Mouse (Mus musculus) forebrain, embryonic 12.5 days (tissue): ENCODE data around the gene Scrn3. TPM values are rescaled to one million over a fixed set of nuclear protein-coding genes. Genes with fewer than 3 reads are reported as not detected.
A peak's percentile ranks its signal among the peaks of the same experiment; 100 is the strongest.

Experiments
- ATAC-seq: fragments of 200-750 bp; cut with Nextera tagmentation; 2 replicates; pipeline ENCODE4 v1.8.0; 2017; ENCODE audit warnings: moderate TSS enrichment; ENCODE audit not compliant: low FRiP score
- H3K27ac ChIP-seq: fragments of 300-500 bp; sonication (generic); 2 replicates; pipeline ENCODE4 v1.5.1; 2016; ENCODE audit warnings: mild to moderate bottlenecking
- H3K27me3 ChIP-seq: fragments of 300-500 bp; sonication (generic); 2 replicates; pipeline ENCODE4 v1.6.1; 2016; ENCODE audit warnings: mild to moderate bottlenecking
- H3K36me3 ChIP-seq: fragments of 300-500 bp; sonication (generic); replicated peaks from 2 replicates; pipeline ENCODE4 v1.6.1; 2016; ENCODE audit warnings: mild to moderate bottlenecking
- H3K4me1 ChIP-seq: fragments of 300-500 bp; sonication (generic); 2 replicates; pipeline ENCODE4 v1.6.1; 2016
- H3K4me2 ChIP-seq: fragments of 300-500 bp; sonication (generic); 2 replicates; pipeline ENCODE4 v1.6.1; 2016; ENCODE audit warnings: mild to moderate bottlenecking, moderate library complexity
- H3K4me3 ChIP-seq: fragments of 300-500 bp; sonication (generic); replicated peaks from 2 replicates; pipeline ENCODE4 v1.5.1; 2016; ENCODE audit warnings: mild to moderate bottlenecking
- H3K9ac ChIP-seq: fragments of 300-500 bp; sonication (generic); 2 replicates; pipeline ENCODE4 v1.6.1; 2016; ENCODE audit warnings: mild to moderate bottlenecking
- H3K9me3 ChIP-seq: fragments of 300-500 bp; sonication (generic); 2 replicates; pipeline ENCODE4 v1.6.1; 2016
- WGBS: fragments of 180-500 bp; shearing (Covaris S2); methylation state at CpG from one replicate; pipeline ENCODE4 v1.1.7; 2016; 5-methylcytosine and 5-hydroxymethylcytosine counted together
- polyA plus RNA-seq: library from polyadenylated mRNA; unstranded; fragments of >200 nt; fragmentation: Nextera tagmentation; extraction: Ambion mirVana; gene quantifications from 2 replicates; pipeline ENCODE4 v1.2.1, GENCODE M21; 2016

Gene Scrn3
- polyA plus RNA-seq, 1 experiment from 2014 or later, result 12.7 TPM

- peak overlapping the region; percentile 51 for H3K4me2 ChIP-seq
- peaks cover 61% of the 10 kb centered on the region for H3K4me1 ChIP-seq
- peak overlapping the region; percentile 81 for H3K27ac ChIP-seq
- WGBS, result 1% methylated on average over 18 of the region's 18 CpGs
- peak overlapping the region; percentile 36 for H3K4me3 ChIP-seq
- H3K9me3 ChIP-seq, result no peaks in the 10 kb centered on the region
- peaks cover 76% of the 10 kb centered on the region for H3K27me3 ChIP-seq
- no peaks in the 10 kb centered on the region for H3K36me3 ChIP-seq
- H3K9ac ChIP-seq, result peak overlapping the region; percentile 58
- no peak for ATAC-seq
Observed at GRCm38 (mm10) chr2:73277709-73278075, 34.7 kb upstream of the Scrn3 start.

DNA sequence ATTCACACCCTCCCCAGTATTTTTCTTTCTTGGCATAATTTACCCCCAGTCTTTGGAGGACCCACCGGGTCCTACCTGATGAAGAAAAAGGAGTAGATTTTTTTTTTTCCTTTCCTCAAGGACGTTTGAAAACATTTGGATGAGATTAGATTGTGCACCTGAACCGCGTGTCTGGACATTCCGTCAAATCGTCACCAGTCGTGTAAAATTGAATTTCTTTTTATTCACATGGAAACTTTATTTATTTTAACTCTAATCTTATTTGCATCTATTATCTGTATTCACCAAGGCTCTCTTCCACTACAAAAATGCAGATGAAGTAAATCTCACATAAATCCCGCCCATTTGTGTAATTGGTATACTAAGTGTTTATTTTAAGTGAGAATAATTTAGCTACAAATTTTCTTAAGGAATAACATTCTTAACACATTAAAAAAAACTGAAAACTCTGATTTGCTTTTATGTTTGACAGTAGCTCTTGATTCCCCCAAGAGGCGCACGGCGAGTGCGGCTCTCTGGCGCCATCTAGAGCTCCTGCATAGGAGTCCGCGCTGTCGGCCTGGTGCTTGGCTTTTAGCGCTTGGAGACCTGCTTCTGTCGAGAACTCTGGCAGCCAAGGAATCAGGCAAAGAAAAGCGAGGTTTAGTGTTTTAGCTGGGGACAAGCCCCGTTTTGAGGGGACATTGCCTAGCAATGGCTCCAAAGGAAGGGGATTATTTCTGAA lies 34.1 kb upstream of the Scrn3 start:
- H3K9me3 ChIP-seq, result no peaks in the 10 kb centered on the region
- peak overlapping the region; percentile 81 for H3K27ac ChIP-seq
- H3K4me1 ChIP-seq, result peaks cover 55% of the 10 kb centered on the region
- 0 out of 2 replicates have a peak, but pooled peaks have one; percentile 48 for ATAC-seq
- H3K27me3 ChIP-seq, result peaks cover 70% of the 10 kb centered on the region
- H3K36me3 ChIP-seq, result no peaks in the 10 kb centered on the region
- H3K9ac ChIP-seq, result peak overlapping the region; percentile 58; the same call in 1 of the 2 replicates
- WGBS, result 1% methylated on average over 20 of the region's 20 CpGs
- H3K4me3 ChIP-seq, result peak overlapping the region; percentile 36
- peak overlapping the region; percentile 51 for H3K4me2 ChIP-seq

DNA sequence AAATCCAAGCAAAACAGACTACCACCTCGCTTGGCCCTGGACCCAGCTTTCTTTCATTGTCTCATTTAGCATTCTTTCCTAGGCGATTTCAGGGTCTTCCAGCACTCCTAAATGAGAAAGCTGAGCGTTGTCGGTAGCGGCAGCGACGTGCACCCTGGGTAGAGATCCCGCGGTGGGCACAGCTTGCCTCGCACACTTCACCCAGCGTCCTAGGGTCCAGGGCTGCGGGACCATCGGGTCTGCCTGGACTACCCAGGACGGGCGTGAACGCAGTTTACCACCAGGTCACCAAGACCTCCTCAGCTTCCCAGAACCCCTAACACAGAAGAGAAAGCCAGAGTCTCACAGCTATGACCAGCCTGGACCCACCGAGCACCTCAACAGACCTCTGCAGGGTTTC lies 33.5 kb upstream of the Scrn3 start:
- Histone ChIP-seq H3K4me3 (peak overlapping the region; percentile 26), H3K27me3 (peaks cover 64% of the 10 kb centered on the region), H3K27ac (peak overlapping the region; percentile 77), H3K4me2 (peak overlapping the region; percentile 47), H3K9me3 (no peaks in the 10 kb centered on the region), H3K9ac (peak overlapping the region; percentile 33), H3K4me1 (peaks cover 50% of the 10 kb centered on the region), H3K36me3 (no peaks in the 10 kb centered on the region)
- under 1% methylated on average over 17 of the region's 17 CpGs for WGBS
- 0 out of 2 replicates have a peak, but pooled peaks have one; percentile 28 for ATAC-seq

- H3K4me2 ChIP-seq, result peak overlapping the region; percentile 47
- H3K27me3 ChIP-seq, result peaks cover 58% of the 10 kb centered on the region
- peak overlapping the region; percentile 26 for H3K4me3 ChIP-seq
- peaks cover 44% of the 10 kb centered on the region for H3K4me1 ChIP-seq
- ATAC-seq, result peak; percentile 27; the same call in 1 of the 2 replicates
- H3K27ac ChIP-seq, result peak overlapping the region; percentile 77
- under 1% methylated on average over 31 of the region's 31 CpGs for WGBS
- peak overlapping the region; percentile 33 for H3K9ac ChIP-seq
- H3K36me3 ChIP-seq, result no peaks in the 10 kb centered on the region
- no peaks in the 10 kb centered on the region for H3K9me3 ChIP-seq
Observed at GRCm38 (mm10) chr2:73279271-73280038, 32.9 kb upstream of the Scrn3 start.

DNA sequence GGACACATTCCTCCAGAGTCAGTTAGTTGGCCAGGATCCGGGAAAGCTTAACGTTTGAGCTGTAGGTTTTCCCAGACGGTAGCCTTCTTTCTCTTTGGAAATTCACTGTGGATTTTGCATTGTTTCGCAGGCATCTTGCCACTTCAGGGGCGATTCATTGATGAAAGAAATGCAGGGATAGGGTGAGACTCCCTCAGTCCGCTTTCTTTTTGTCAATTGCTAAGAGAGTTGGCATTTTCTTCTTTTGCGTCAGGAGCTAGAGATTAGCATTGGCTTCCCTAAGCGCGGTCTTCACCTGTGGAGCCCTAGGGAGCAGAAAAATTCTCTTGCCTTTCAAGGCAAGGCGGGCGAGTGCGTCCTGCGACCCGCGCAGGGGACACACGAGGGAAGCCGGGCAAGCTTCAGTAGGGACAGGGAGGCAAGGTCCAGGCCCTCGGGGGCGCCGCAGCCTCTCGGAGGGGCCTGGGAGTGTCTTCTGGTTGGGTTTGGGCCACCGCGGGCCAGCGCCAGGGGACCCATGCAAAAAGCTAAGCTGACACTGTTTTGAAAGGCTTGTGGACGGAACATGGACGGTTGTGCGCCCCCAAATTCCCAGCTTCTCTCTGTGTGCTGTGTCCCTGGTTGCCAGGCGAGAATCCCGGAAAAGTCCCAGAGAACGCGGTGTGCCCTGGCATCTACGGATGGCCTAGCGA lies 31.9 kb upstream of the Scrn3 start:
- peak overlapping the region; percentile 40 for H3K4me2 ChIP-seq
- H3K4me1 ChIP-seq, result peaks cover 40% of the 10 kb centered on the region
- no peak for ATAC-seq
- H3K4me3 ChIP-seq, result peak overlapping the region; percentile 18; the same call in 1 of the 2 replicates
- H3K9ac ChIP-seq, result no peak overlapping the region
- peaks cover 55% of the 10 kb centered on the region for H3K27me3 ChIP-seq
- 0 out of 2 replicates have a peak overlapping the region, but pooled peaks have one; percentile 48 for H3K27ac ChIP-seq
- 1% methylated on average over 33 of the region's 33 CpGs for WGBS
- H3K36me3 ChIP-seq, result no peaks in the 10 kb centered on the region
- H3K9me3 ChIP-seq, result no peaks in the 10 kb centered on the region

- H3K27ac ChIP-seq, result no peak overlapping the region
- 6% methylated on average over 22 of the region's 22 CpGs for WGBS
- no peaks in the 10 kb centered on the region for H3K36me3 ChIP-seq
- ATAC-seq, result no peak
- H3K4me3 ChIP-seq, result no peak overlapping the region
- H3K9ac ChIP-seq, result no peak overlapping the region
- H3K9me3 ChIP-seq, result no peaks in the 10 kb centered on the region
- H3K27me3 ChIP-seq, result peaks cover 52% of the 10 kb centered on the region
- peaks cover 40% of the 10 kb centered on the region for H3K4me1 ChIP-seq
- peak overlapping the region; percentile 40 for H3K4me2 ChIP-seq
Observed at GRCm38 (mm10) chr2:73281048-73281661, 31.2 kb upstream of the Scrn3 start.

DNA sequence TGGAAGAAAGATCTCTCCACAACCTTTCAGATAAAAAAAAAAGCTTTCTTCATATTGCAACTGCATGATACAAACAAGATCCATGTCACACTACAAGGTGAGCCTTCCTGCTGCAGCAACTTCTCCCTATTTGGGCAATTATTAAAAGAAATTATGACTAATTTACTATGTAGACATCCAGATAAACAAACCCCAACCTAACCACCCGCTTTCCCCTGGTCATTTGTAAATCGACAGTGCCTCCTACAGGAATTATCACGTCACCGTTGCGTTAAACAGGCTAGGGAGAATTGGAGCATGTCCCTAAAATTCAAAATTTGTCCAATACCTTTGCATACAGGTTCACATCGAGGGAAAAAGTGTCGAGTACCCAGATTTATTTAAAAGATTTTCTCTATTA lies 30.7 kb upstream of the Scrn3 start:
- H3K27ac ChIP-seq, result no peak overlapping the region
- H3K36me3 ChIP-seq, result no peaks in the 10 kb centered on the region
- H3K4me1 ChIP-seq, result peaks cover 37% of the 10 kb centered on the region
- H3K9me3 ChIP-seq, result no peaks in the 10 kb centered on the region
- WGBS, result 4% methylated on average over 7 of the region's 7 CpGs
- H3K27me3 ChIP-seq, result peaks cover 49% of the 10 kb centered on the region
- no peak overlapping the region for H3K4me2 ChIP-seq
- no peak overlapping the region for H3K4me3 ChIP-seq
- H3K9ac ChIP-seq, result no peak overlapping the region
- no peak for ATAC-seq

GRCm38 (mm10) chr2:73285630-73286029 lies 26.8 kb upstream of the Scrn3 start:
- Histone ChIP-seq H3K27ac (no peak overlapping the region), H3K9ac (no peak overlapping the region), H3K27me3 (peaks cover 16% of the 10 kb centered on the region), H3K4me2 (no peak overlapping the region), H3K9me3 (no peaks in the 10 kb centered on the region), H3K4me3 (no peak overlapping the region), H3K4me1 (peaks cover 8% of the 10 kb centered on the region; the same call in 1 of the 2 replicates), H3K36me3 (peaks cover 7% of the 10 kb centered on the region)
- 4% methylated on average over 2 of the region's 2 CpGs for WGBS
- ATAC-seq, result no peak

- no peak overlapping the region for H3K4me3 ChIP-seq
- no peak overlapping the region for H3K27ac ChIP-seq
- H3K4me1 ChIP-seq, result no peaks in the 10 kb centered on the region
- peaks cover 7% of the 10 kb centered on the region for H3K36me3 ChIP-seq
- H3K9me3 ChIP-seq, result no peaks in the 10 kb centered on the region
- no peak overlapping the region for H3K9ac ChIP-seq
- H3K4me2 ChIP-seq, result no peak overlapping the region
- 93% methylated on average over 4 of the region's 4 CpGs for WGBS
- ATAC-seq, result no peak
- H3K27me3 ChIP-seq, result no peaks in the 10 kb centered on the region
Observed at GRCm38 (mm10) chr2:73291130-73291529, 21.3 kb upstream of the Scrn3 start.

GRCm38 (mm10) chr2:73295023-73295422 lies 17.4 kb upstream of the Scrn3 start:
- Histone ChIP-seq H3K27ac (no peak overlapping the region), H3K4me1 (no peaks in the 10 kb centered on the region), H3K27me3 (no peaks in the 10 kb centered on the region), H3K36me3 (peaks cover 4% of the 10 kb centered on the region; the same call in 1 of the 2 replicates), H3K4me2 (no peak overlapping the region), H3K4me3 (no peak overlapping the region), H3K9ac (no peak overlapping the region), H3K9me3 (no peaks in the 10 kb centered on the region)
- ATAC-seq, result no peak
- WGBS, result 86% methylated on average over 7 of the region's 7 CpGs

- Histone ChIP-seq H3K4me3 (no peak overlapping the region), H3K27me3 (no peaks in the 10 kb centered on the region), H3K36me3 (peaks cover 7% of the 10 kb centered on the region; the same call in 1 of the 2 replicates), H3K9me3 (no peaks in the 10 kb centered on the region), H3K9ac (no peak overlapping the region), H3K27ac (no peak overlapping the region), H3K4me2 (no peak overlapping the region), H3K4me1 (no peaks in the 10 kb centered on the region)
- WGBS, result 82% methylated on average over 7 of the region's 7 CpGs
- ATAC-seq, result no peak
Observed at GRCm38 (mm10) chr2:73298154-73298553, 14.2 kb upstream of the Scrn3 start.

DNA sequence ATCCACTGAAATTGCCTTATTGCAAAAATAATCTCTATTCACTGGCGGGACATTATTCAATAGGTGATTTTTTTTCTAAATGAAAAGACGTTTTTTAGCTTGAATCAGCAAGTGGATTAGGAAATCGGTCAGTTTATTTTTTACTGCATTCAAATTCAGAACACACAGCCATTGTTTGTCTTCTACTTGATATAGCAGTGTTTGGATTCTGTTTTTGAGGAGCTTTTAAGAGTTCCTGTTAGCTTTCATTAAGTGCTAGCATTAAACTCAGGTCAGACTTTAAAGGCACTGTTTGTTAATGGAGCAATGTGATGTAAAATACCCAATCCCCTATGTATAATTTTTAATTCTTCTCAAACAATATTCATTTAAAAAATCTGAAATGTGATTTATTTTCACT lies 13.6 kb upstream of the Scrn3 start:
- Histone ChIP-seq H3K4me2 (no peak overlapping the region), H3K9ac (no peak overlapping the region), H3K4me3 (no peak overlapping the region), H3K27ac (no peak overlapping the region), H3K9me3 (no peaks in the 10 kb centered on the region), H3K4me1 (no peaks in the 10 kb centered on the region), H3K27me3 (no peaks in the 10 kb centered on the region), H3K36me3 (peaks cover 7% of the 10 kb centered on the region)
- no peak for ATAC-seq
- WGBS, result 50% methylated on average over 3 of the region's 3 CpGs
